ENCODE assay signal across 8 mouse cellular contexts in the genomic region with DNA sequence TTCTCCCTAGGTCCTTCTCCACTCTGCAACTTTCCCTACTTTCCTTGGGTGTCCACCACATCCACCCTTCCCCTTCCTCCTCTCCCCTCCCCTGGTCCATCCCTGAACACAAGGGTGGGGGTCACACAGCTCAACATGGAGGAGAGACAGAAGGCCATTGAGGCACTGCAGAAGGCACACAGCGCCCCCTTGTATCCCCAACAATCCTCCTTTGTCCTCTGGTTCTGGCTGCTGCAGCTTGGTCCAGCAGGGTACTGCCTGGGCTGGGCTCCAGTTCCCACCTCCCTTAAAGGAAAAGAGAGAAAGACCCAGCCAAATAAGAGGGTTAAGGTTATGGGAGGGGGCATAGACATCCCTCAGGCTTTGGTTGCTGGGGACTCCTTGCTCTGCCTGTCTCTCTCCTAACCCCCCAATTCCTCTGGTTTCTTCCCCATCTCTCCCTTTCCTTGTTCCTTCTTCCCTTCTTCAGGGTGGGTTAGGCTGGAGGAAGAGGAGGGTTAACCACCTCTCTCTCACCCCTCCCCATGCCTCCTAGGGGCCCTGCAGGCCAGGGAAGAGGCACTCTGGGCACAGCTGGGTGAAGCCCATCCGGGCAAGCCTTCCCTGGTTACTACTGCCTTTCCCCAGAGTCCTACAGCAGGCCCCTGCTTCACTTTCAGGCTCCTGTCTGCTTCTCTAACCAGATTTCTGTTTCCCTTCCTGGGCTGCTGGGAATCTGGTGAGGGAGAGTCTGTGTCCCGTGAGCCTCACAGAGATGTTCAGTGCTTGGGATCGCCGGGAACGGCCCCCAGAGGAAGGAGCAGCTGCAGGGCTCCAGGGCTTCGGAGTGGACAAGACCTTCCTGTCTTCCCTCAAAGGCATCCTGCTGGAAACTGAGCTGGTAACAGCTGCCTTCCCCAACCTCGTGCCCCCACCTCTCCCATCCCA. TPM values are rescaled to one million over a fixed set of nuclear protein-coding genes. Genes with fewer than 3 reads are reported as not detected.
A peak's percentile ranks its signal among the peaks of the same experiment; 100 is the strongest.
DNase-seq lines count a peak whose midpoint lies in the region; ATAC-seq and TF ChIP-seq lines count a peak whose summit lies in the region.

Cmtm5 (plus strand) TSS at position 358 of the 927 bp plus-strand sequence.

- no peak within 1 kb of the TSS for H3K27ac ChIP-seq in lung, embryonic 16.5 days (ENCODE audit: low read length)
- peak within 1 kb of the TSS; percentile 77 for H3K27ac ChIP-seq in midbrain, postnatal 0 days (ENCODE audit: low read depth, low read length)

- H3K4me1 ChIP-seq in lung, embryonic 16.5 days (replicated peaks; ENCODE audit: control insufficient read depth, insufficient read depth, low read length) = peaks cover 3% of the 10 kb centered on the region; the same call in 1 of the 2 replicates
- H3K4me1 ChIP-seq in lung, adult 2 months (ENCODE audit: control insufficient read depth, insufficient read depth, low read length) = no peaks in the 10 kb centered on the region
- H3K4me1 ChIP-seq in midbrain, postnatal 0 days (ENCODE audit: insufficient read depth, low read length) = no peaks in the 10 kb centered on the region

- no peak within 1 kb of the TSS for H3K4me2 ChIP-seq in lung, embryonic 16.5 days (ENCODE audit: low read depth, low read length)
- H3K4me2 ChIP-seq in midbrain, postnatal 0 days (ENCODE audit: low read depth, low read length, poor library complexity, severe bottlenecking) = peak within 1 kb of the TSS; percentile 20; the same call in 1 of the 2 replicates

- no peaks in the 10 kb centered on the region for H3K27me3 ChIP-seq in lung, embryonic 16.5 days (ENCODE audit: control insufficient read depth, insufficient read depth, low read depth, low read length)
- no peaks in the 10 kb centered on the region for H3K27me3 ChIP-seq in midbrain, postnatal 0 days (ENCODE audit: insufficient read depth, low read length)

- no peaks in the 10 kb centered on the region for H3K9me3 ChIP-seq in lung, embryonic 16.5 days (ENCODE audit: control insufficient read depth, low read length)
- H3K9me3 ChIP-seq in midbrain, postnatal 0 days (ENCODE audit: low read length) = no peaks in the 10 kb centered on the region

- no peak for TF ChIP-seq CTCF in lung, adult 2 months (IDR thresholded peaks at IDR 0.05; ENCODE audit: insufficient read depth, low read length)
- TF ChIP-seq CTCF in midbrain, postnatal 0 days (IDR thresholded peaks at IDR 0.05) = peak; percentile 48

- DNase-seq in lung, adult 2 months = no peak
- peak; percentile 71 to 79 for DNase-seq in frontal cortex, postnatal 10 days (ENCODE audit: low spot score in 2 of 2)
- DNase-seq in layer of hippocampus, postnatal 10 days (ENCODE audit: low spot score in 2 of 2) = peak; percentile 67 to 80
- peak; percentile 86 for DNase-seq in midbrain, postnatal 0 days (ENCODE audit: low spot score)
- no peak for DNase-seq in natural killer cell, adult 2 months (ENCODE audit: low spot score in 2 of 2)
- no peak for DNase-seq in ovary, postnatal 36 days (ENCODE audit: low spot score)
- DNase-seq in kidney, postnatal 25 days = no peak

- no peaks in the 10 kb centered on the region for H3K36me3 ChIP-seq in lung, embryonic 16.5 days (ENCODE audit: control insufficient read depth, insufficient read depth, low read length)
- no peaks in the 10 kb centered on the region for H3K36me3 ChIP-seq in midbrain, postnatal 0 days (ENCODE audit: insufficient read depth, low read length)

- H3K4me3 ChIP-seq in lung, embryonic 16.5 days (ENCODE audit: low read length) = no peak within 1 kb of the TSS
- no peak within 1 kb of the TSS for H3K4me3 ChIP-seq in lung, adult 2 months (replicated peaks; ENCODE audit: extremely low read depth, low read depth, low read length)
- no peak within 1 kb of the TSS for H3K4me3 ChIP-seq in midbrain, postnatal 0 days (ENCODE audit: low read depth, low read length)

- 36% methylated on average over 8 of the region's 8 CpGs for WGBS in lung, embryonic 16.5 days
- 37% methylated on average over 8 of the region's 8 CpGs for WGBS in lung, adult 2 months
- WGBS in midbrain, postnatal 0 days = 21% methylated on average over 8 of the region's 8 CpGs

- H3K9ac ChIP-seq in lung, embryonic 16.5 days (ENCODE audit: low read length) = 0 out of 2 replicates have a peak within 1 kb of the TSS, but pooled peaks have one; percentile 4
- peak within 1 kb of the TSS; percentile 39 for H3K9ac ChIP-seq in midbrain, postnatal 0 days (replicated peaks; ENCODE audit: low read length, poor library complexity, severe bottlenecking)

- no peak for TF ChIP-seq POLR2A in lung, adult 2 months (IDR thresholded peaks at IDR 0.05; ENCODE audit: borderline replicate concordance, extremely low read depth, low read depth, low read length)

- no peak for ATAC-seq in lung, embryonic 16.5 days (ENCODE audit: low read depth)
- ATAC-seq in midbrain, postnatal 0 days (ENCODE audit: low FRiP score) = peak; percentile 88

RNA-seq across cellular contexts. Expression of gene Cmtm5, which starts in this region (rescaled TPM):
- polyA plus RNA-seq in lung, embryonic 16.5 days (2015; fragmentation: Nextera tagmentation; extraction: Ambion mirVana) = 1.2 and 1.7 TPM in 2 replicates
- 0.69 and 2.2 TPM in 2 replicates for polyA plus RNA-seq in lung, adult 2 months (2012; rRNA removed)
- 10 to 100 TPM; 33.5 to 37.0 TPM for total RNA-seq in layer of hippocampus, postnatal 10 days (2021)
- 26.4 and 44.8 TPM in 2 replicates for total RNA-seq in midbrain, postnatal 0 days (2014; rRNA removed)
- polyA plus RNA-seq in midbrain, postnatal 0 days (2015; fragmentation: Nextera tagmentation; extraction: Ambion mirVana) = 27.0 and 27.5 TPM in 2 replicates

Comparison
In these comparisons a context has a peak if more than half of its experiments do, and no peak if none do; other contexts are left out.
1. DNase-seq: peak in frontal cortex, postnatal 10 days (2 of 2), layer of hippocampus, postnatal 10 days (2 of 2) and midbrain, postnatal 0 days (single experiment); none in lung, adult 2 months (single experiment), natural killer cell, adult 2 months (0 of 2), ovary, postnatal 36 days (single experiment) and kidney, postnatal 25 days (0 of 2).